Mouse (Mus musculus): Measurements from ENCODE around the gene Pgap1.

DNA sequence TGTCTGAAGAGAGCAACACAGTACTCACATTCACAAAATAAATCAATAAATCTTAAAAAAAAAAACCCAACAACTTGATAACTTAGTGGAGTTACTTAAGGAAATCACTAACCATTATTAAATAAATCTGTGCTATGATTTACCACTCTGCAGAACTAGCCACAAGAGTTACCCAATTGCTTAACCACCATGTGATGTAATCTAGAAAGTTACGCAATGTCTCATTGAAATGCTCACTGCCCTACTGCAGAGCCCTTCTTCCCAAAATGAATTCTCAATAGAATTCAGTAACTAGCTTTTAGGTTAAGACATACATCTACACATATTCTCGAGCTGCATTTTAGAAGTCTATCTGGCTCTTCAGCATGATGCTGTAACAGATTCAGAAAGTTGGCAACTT is 33.8 kb downstream of the Pgap1 start:
- TF ChIP-seq POLR2A (IDR thresholded peaks at IDR 0.05; ENCODE audit: control insufficient read depth, low read depth, low read length): no peak
- TF ChIP-seq CTCF (IDR thresholded peaks at IDR 0.05; ENCODE audit: control insufficient read depth, insufficient read depth, insufficient replicate concordance, low read depth, low read length): no peak

Measured in testis, adult 2 months (tissue).